Mouse (Mus musculus) liver, embryonic 14.5 days (tissue): Measurements from ENCODE around the gene Kpna2.

ENCODE experiments used
- CTCF ChIP-seq: IDR thresholded peaks from 2 replicates; pipeline ENCODE4 v1.5.1; 2016; ENCODE audit warnings: antibody characterized with exemption, low read depth, control low read depth
- EP300 ChIP-seq: IDR thresholded peaks from 2 replicates; pipeline ENCODE4 v1.6.1; 2016; ENCODE audit warnings: antibody characterized with exemption, low read depth

DNA sequence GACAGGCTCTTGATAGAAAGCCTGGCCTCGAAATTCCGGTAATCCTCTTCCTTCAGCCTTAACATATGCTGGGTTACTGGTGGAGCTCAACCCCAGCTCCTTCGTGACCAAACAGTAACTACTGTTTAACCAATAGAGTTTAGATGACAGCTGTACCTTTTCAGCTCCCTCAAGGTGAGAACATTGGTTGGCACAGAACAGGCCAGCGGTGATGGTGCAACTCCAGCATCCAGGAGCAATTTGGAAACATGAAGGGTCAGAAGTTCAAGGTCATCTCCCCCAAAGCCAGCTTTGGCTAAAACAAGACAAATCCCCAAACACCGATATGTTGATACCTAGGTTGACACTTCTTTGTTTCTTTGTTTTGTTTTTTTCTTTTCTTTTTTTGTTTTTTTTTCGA lies 29.4 kb upstream of the Kpna2 start:
- TF ChIP-seq CTCF (no peak), EP300 (no peak)
